Mouse (Mus musculus) G1E (cell line): ENCODE measurements around the gene Lsm6.

Source experiments
- CTCF ChIP-seq: IDR thresholded peaks from 2 replicates; pipeline ENCODE4 v1.5.1; 2012; ENCODE audit warnings: low read depth, low read length, inconsistent platforms, mixed read lengths
- TAL1 ChIP-seq: conservative IDR thresholded peaks from 2 replicates; pipeline ENCODE4 v1.6.1; 2012; ENCODE audit warnings: low read depth, low read length, inconsistent platforms, mixed read lengths

DNA sequence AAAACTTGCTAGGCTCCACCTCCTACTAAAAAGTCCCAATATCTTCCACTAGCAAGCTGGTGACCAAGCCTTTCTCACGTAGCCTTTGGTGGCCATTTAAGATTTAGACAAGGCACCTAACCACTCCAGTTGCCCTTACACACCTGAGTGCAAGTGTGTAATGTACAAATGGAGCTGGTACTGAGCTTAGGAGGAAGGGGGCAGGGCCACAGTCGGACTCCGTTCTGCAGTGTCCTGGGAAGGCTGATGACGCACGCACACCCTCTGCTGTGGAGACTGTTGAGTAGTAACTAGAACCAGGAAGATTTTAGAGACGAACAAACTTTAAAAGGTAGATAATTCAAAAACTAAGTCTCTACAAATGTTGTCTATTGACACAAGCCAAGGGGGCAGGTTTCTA, 19.7 kb downstream of the Lsm6 start:
- TF ChIP-seq CTCF: no peak
- no peak for TF ChIP-seq TAL1
